Mouse (Mus musculus): ENCODE measurements around the gene Lyg1.
"Not testable (repeated sequence)": the region's sequence is repeated elsewhere in the genome, so short reads cannot be mapped to it uniquely, and the experiment has no call there.

Lyg1 gene

GRCm38 (mm10) chr1:37957659-37958058, at the start of gene Lyg1:
Gene Lyg1, minus strand, starts transcription at chr1:37957759.
- no peak for DNase-seq

DNA sequence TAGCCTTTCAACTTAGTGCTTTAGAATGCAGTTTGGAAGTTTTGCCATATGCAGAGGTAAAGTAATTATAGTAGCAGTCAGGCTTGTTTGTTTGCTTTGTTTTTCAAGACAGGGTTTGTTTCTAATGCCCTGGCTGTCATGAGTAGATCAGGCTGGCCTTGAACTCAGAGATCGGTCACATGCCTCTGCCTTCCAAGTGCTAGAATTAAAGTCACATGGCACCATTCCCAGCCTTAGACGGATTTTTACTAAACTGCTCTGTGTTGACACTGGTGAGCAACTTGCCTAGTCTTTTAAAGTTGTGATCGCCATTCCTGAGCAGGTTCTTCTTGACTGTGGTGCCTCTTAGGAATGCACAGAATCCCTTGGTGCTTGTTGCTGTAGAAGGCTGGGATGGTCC, 49.2 kb upstream of the Lyg1 start:
- DNase-seq, result no peak

DNA sequence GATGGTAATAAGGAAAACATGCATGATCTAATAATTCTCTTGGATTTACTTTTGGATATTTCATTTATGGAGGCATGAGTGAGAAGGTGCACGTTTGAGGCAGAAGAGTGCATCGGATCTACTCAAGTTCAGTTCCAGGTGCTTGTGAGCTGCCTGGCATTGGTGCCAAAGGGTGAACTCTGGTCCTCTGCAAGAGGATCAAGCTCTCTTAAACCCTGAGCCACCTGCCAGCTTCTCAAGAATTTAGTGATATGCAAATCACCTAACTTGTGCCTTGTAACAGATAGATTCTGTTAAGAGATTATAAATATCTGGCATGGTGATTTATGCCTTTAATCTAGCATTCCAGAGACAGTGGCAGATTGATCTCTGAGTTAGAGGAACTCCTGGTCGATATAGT, 45.5 kb upstream of the Lyg1 start:
- no peak for DNase-seq

- DNase-seq, result no peak
Observed at GRCm38 (mm10) chr1:38001956-38002355, 44.4 kb upstream of the Lyg1 start.

GRCm38 (mm10) chr1:38000844-38001243, 43.3 kb upstream of the Lyg1 start:
- no peak for DNase-seq

DNA sequence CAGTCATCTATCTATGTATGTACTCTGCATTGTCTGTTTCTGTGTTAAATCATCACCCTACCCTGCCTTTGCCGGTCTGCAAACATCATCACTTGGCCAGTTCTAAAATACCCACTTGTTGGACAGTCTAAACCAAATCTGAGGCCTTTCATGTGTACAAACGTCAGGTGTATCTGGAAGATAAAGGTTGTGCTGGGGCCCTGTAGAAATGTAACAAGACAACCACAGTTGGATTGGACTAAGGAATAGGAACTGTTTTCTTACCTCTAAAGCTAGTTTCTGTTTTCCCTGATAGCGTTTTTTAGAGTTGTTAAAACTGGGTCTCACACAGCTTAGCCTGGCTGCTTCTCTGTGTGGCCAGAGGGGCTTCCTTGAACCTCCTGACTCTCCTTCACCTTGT, 42.0 kb upstream of the Lyg1 start:
- DNase-seq, result no peak

DNA sequence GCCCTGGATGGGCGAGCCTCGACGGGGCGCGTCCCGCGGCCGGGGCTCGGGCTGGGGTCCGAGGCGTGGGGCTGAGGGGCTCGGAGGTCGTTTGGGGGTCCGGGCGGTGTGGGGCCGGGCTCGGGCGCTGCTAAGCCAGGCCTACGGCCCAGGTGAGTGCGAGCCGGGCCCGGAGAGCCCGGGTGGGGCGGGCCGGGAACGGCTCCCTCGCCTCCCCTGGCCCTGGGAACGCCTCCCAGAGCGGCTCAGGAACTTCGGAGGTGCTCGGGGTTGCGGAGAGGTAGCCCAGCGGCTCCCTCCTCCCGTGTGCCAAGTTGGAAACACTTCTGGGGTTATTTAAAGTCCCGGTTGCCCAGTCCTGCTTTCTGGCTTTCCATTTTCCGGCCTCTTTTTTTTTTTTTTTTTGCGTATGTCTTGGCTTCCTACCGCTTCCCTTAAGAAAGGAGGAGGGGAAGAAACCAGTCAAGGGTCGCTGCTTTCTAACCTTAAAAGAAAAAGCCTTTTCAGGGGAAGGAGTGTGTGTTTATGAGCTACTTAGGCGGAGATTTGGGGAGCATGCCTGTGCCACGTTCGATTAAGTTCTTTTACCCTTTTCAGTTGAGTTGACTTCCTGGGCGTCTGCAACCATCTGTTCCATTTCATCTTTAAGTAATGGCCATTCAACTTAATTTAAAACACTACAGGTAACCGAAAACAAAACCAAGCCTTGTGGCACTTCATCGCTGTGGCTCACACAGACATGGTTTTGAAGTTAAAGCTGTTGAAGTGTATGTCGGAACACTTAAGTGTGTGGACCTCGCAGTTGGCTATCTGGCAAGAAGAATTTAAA, 41.0 kb upstream of the Lyg1 start:
- no peak for DNase-seq

GRCm38 (mm10) chr1:37997867-37998266, 40.3 kb upstream of the Lyg1 start, which contains the start of the genes Txndc9 and Eif5b:
Gene Txndc9, minus strand, starts transcription at chr1:37997893.
Gene Eif5b, plus strand, starts transcription at chr1:37998010.
- peak; percentile 95 for DNase-seq

DNA sequence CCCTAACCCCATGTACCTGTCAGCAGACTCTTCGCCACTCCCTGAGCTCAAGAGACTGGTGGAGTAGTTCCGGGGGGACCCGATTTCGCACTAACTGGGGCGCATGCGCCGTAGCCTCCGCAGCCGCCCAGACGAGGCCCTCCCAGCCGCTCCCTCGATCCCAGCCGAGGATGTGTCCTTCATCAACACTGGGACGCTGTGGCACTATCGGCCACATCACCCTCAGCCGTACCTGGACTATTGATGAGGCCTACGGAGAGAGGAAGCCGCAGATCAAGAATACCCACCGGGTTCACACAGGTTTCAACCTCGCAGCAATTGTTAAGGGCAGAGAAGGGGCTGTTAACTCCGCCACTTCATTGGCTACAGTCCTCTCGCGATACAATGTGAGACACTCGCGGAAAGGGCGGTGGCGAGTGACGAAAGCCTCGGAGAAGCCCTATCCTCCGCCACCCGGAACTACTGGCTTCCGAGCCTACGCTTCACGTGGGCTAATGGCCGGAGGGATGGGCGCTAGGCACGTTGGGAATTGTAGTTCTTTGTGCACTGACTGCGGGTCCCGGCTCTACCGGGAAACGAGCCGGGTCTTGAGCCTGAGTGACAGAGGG, 39.4 kb upstream of the Lyg1 start:
- peak; percentile 96 for DNase-seq

- no peak for DNase-seq
Observed at GRCm38 (mm10) chr1:37996226-37996625, 38.7 kb upstream of the Lyg1 start.

- no peak for DNase-seq
Observed at GRCm38 (mm10) chr1:37987856-37988255, 30.3 kb upstream of the Lyg1 start.

DNA sequence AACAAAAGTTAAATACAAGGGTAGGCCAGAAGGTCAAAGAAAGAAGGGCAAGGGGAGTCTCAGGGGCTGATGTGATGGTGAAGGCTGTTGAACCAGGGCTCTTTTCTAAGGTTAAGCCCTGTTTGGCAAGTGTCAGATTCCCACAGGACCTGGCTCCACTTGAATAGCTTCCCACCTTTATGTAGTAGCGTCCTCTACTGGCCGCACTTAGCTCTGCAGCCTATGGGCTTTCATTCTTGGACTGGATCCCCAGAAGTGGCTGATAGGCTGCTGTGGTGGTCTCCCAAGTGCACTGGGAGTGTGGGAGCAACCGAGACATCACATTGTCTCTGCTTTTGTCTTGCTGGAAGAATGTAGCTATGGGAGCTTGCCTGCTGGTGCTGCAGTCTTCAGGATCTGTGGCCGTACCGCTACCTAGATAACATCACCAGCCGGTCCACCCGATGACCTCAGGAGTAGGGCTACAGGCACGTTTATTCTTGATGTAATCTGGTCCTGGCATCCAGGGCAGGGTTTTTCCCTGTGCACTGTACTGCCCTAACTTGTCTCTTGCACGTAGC, 28.3 kb upstream of the Lyg1 start:
- DNase-seq, result peak; percentile 48

DNA sequence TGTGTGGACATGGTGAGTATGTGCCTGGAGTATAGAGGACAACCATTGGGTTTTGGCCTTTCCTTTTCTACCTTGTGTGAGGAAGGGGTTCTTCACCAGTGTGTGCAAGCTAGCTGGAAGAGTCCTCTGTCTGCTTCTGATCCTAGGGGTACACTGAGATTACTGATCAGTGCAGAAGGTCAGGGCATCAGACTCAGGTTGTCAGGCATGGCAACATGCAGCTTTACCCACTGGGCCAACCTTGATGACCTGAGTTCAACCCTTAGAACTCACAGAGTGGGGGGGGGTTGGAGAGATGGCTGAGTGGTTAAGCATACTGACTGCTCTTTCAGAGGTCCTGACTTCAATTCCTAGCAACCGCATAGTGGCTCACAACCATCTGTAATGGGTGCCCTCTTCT, 26.8 kb upstream of the Lyg1 start:
- DNase-seq, result no peak

DNA sequence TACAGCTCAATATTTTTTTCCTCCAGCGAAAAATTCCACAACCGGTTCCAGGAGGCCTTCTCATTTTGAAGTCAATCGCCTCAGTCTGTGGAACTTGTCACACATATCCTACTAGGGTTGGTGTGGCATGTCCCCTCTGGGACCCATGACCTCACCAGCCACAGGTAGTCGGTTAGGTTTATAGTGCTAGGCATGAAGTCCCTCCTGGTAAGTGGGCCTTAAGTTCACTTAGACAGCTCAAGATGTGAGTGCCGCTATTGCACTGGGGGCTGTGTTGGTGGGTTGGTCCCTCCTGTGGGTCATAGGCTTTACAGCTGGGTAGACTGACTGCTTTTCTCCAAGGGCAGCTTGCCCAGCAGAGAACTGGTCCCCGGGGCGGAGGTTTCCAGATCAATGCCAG, 19.7 kb upstream of the Lyg1 start:
- no peak for DNase-seq

- not testable (repeated sequence) for DNase-seq
Observed at GRCm38 (mm10) chr1:37976666-37977065, 19.1 kb upstream of the Lyg1 start.

GRCm38 (mm10) chr1:37971520-37971919, 14.0 kb upstream of the Lyg1 start:
- no peak for DNase-seq

DNA sequence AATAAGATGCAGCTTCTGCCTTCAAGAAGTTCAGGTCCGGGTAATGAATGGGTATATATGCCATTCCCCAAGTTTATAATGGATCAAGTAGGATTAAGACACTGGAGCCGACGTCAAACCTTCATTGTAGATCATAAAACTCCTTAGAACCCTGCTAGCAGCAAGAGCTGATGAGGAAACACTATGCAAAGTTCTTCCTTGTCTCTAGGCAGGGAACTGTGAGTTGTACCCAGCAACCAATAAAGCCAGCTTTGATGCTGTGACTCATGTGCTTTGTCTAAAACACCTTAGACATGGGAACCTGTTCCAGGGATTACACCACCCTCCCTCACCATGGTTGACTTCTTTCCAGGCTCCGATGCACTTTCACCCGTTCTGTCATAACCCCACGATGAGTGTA, 11.2 kb upstream of the Lyg1 start:
- no peak for DNase-seq

DNA sequence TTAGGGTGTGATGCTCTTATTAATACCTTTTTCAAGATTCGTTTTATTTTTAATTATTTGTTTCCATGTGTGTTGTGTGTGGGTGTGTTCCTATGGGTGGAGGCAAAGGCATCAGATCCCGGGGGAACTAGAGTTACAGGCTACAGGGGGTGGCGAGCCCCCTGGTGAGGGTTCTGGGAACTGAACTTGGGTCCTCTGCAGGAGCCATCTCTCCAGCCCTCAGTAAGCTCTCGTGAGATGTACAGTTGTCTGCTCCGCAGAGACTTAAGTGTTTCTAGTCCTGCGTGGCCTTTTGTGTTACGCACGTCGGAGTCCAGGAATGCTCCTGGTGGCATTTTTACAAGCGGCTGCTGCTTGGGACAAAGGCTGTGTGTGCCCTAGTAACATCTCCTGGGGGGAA, 8.0 kb upstream of the Lyg1 start:
- DNase-seq, result no peak

DNA sequence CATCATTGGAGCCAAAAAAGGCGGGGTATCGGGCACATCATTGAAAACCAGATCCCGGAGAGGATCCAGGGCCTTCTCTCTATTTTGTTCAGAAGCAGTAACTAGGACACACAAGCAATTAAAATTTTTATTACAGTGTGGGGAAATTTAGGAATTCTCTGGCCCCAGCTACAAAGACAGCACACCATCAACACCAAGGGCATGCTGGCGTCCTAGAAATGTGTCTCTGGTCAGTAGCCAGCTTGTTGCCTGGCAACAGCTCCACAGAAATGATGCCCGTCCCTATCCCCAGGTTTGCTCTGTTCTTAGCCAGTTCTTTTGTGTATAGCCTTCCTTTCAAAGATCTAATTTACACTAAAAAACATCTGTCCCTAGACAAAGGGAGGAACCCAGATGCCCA, 1.9 kb upstream of the Lyg1 start:
- DNase-seq, result peak; percentile 25

DNA sequence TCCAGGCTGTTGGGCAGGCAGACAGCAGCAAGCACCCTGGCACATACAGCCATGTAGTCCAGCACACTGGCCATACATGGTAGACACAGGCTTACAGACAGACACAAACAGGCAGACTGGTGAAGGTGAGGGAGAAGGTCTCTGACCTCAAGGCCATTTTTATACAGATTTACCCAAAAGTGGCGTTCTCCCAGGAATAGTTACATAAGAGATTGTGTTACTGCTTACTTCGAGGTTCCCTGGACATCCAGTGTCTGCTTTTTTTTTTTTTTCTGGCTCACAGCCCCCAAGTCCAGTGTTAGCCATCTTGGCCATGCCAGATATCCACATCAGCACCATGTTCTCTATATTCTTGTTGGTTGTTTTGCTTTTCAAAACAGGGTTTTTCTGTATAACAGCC, 957 bp upstream of the Lyg1 start:
- no peak for DNase-seq

DNA sequence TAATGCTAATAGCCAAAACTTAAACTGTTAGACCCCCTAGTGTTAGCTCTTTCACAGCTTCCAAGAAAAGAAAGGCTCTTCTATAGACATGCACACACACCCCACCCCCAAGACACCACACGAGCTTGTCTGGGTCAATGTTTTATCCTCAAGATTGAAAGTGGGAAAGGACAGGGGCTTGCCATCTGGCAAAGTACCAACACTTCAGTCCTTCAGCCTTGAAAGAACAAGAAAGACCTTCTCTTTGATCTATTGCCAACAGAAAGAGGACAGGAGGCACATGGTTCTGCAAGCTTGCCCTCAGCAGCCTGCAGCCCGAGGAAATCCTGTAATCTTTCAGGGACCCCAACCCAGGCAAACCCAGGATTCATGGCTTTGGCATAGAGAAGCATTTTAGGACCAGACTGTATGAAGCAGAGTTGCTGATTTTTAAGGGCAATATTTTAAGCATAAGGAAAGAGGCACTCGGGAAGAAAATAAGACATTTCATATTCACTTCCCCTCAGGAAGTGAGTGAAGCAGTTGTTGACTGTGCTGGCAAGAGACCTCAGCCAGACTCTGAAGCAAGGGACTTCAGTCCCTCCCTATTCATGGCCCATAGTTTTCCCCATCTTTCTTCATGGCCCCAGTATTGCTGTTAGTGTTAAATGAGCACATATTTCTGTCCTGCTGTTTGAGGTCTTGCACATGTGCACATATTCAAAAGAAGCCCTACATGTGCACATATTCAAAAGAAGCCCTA, 698 bp downstream of the Lyg1 start:
- DNase-seq, result no peak

DNA sequence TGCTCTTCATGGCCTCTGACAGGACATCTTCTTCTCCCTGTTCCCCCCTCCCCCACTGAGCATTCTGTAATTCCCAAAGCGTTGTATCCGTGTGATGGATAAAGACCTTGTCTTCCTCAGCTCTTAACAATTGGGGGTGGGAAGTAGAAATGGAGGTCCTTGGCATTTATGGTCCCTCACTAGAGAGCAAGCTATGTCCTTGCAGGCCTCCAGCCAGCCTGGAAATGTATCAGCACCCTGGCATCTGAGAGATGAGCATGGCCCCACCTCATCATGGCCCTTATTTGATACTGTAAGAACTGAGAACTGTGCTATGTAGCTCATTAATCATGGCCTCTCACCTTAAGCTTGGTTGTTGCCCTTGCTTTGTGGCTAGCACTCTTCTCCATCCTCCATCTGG, 2.3 kb downstream of the Lyg1 start:
- DNase-seq, result no peak

DNA sequence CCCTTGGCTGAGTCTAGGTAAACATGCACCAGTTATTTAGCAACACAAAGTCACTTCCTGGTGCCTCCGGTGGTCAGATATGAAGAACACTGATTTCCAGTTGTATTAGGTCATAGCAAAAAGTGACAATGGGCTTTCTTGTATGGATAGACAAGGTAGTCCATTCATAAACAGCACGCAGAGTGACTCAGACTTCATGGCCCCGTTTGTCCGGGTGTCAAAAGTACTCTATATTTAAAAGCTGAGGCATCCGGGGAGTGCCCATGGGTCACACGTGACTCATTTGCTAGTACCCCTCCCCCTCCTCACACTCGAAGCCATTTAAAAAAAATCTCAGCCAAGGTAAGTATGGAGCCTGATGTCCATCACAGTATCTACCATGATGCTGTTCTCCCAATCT, 2.8 kb downstream of the Lyg1 start:
- DNase-seq, result no peak

DNA sequence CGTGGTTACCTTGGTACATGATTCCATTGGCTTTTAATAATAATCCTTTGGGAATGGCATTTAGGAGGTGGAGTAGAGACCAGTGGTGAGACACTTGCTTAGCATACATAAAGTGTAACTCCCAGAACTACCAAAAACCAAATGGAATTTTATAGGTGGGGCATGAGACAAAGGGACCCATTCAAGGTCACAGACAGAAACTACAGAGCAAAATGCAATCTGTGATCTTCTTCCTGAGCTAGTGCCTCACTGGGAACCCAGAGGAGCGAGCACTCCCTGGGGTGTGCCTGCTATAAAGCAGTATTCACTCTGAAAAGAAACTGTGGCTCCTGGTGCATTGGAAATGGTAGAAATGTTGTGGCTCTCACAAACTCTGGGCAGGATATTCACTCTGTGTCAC, 8.7 kb downstream of the Lyg1 start:
- DNase-seq, result no peak

Measured in right cerebral cortex, postnatal 14 days (tissue).